Mouse (Mus musculus) neural tube, embryonic 13.5 days (tissue): Measurements from ENCODE around the gene Akr1cl. TPM values are rescaled to one million over a fixed set of nuclear protein-coding genes. Genes with fewer than 3 reads are reported as not detected.

Experiments used
- ATAC-seq: fragments of 200-750 bp; cut with Nextera tagmentation; 2 replicates; pipeline ENCODE4 v1.8.0; 2017; ENCODE audit warnings: low read depth, mild to moderate bottlenecking, moderate TSS enrichment, moderate library complexity
- H3K27ac ChIP-seq: fragments of 300-500 bp; sonication (generic); replicated peaks from 2 replicates; pipeline ENCODE4 v1.5.1; 2015; ENCODE audit warnings: moderate library complexity, mild to moderate bottlenecking, inconsistent platforms
- H3K27me3 ChIP-seq: fragments of 300-500 bp; sonication (generic); 2 replicates; pipeline ENCODE4 v1.6.1; 2015; ENCODE audit warnings: mild to moderate bottlenecking, inconsistent platforms
- H3K36me3 ChIP-seq: fragments of 300-500 bp; sonication (generic); 2 replicates; pipeline ENCODE4 v1.6.1; 2015; ENCODE audit warnings: mild to moderate bottlenecking, inconsistent platforms
- H3K4me1 ChIP-seq: fragments of 300-500 bp; sonication (generic); replicated peaks from 2 replicates; pipeline ENCODE4 v1.6.1; 2015; ENCODE audit warnings: inconsistent platforms
- H3K4me2 ChIP-seq: fragments of 300-500 bp; sonication (generic); 2 replicates; pipeline ENCODE4 v1.6.1; 2015; ENCODE audit warnings: inconsistent platforms, mild to moderate bottlenecking, moderate library complexity
- H3K4me3 ChIP-seq: fragments of 300-500 bp; sonication (generic); 2 replicates; pipeline ENCODE4 v1.5.1; 2015; ENCODE audit warnings: mild to moderate bottlenecking, inconsistent platforms
- H3K9ac ChIP-seq: fragments of 300-500 bp; sonication (generic); 2 replicates; pipeline ENCODE4 v1.6.1; 2015; ENCODE audit warnings: moderate library complexity, mild to moderate bottlenecking, inconsistent platforms
- H3K9me3 ChIP-seq: fragments of 300-500 bp; sonication (generic); 2 replicates; pipeline ENCODE4 v1.6.1; 2016; ENCODE audit warnings: inconsistent platforms
- WGBS: fragments of 180-500 bp; shearing (Covaris S2); methylation state at CpG from one replicate; pipeline ENCODE4 v1.1.7; 2015; 5-methylcytosine and 5-hydroxymethylcytosine counted together
- polyA plus RNA-seq: library from polyadenylated mRNA; unstranded; fragments of >200 nt; fragmentation: Nextera tagmentation; extraction: Ambion mirVana; gene quantifications from 2 replicates; pipeline ENCODE4 v1.2.1, GENCODE M21; 2015

The Akr1cl gene
- polyA plus RNA-seq, 1 experiment from 2014 or later: 0.21 TPM

GRCm38 (mm10) chr1:64983247-64983646 is 49.3 kb downstream of the Akr1cl start:
- Histone ChIP-seq H3K4me1 (peaks cover 3% of the 10 kb centered on the region), H3K9me3 (no peaks in the 10 kb centered on the region), H3K4me2 (no peak overlapping the region), H3K27me3 (no peaks in the 10 kb centered on the region), H3K4me3 (no peak overlapping the region), H3K36me3 (no peaks in the 10 kb centered on the region), H3K27ac (no peak overlapping the region), H3K9ac (no peak overlapping the region)
- no peak for ATAC-seq
- WGBS: 87% methylated on average over 3 of the region's 3 CpGs

GRCm38 (mm10) chr1:64978321-64978799 is 54.2 kb downstream of the Akr1cl start:
- Histone ChIP-seq H3K27ac (0 out of 2 replicates have a peak overlapping the region, but pooled peaks have one; percentile 24), H3K9me3 (no peaks in the 10 kb centered on the region), H3K27me3 (no peaks in the 10 kb centered on the region), H3K9ac (no peak overlapping the region), H3K4me1 (peaks cover 27% of the 10 kb centered on the region), H3K4me3 (no peak overlapping the region), H3K36me3 (no peaks in the 10 kb centered on the region), H3K4me2 (no peak overlapping the region)
- WGBS: 57% methylated on average over 7 of the region's 7 CpGs
- ATAC-seq: peak; percentile 91

GRCm38 (mm10) chr1:64975346-64975745 is 57.2 kb downstream of the Akr1cl start:
- Histone ChIP-seq H3K9me3 (no peaks in the 10 kb centered on the region), H3K4me2 (peak overlapping the region; percentile 11; the same call in 1 of the 2 replicates), H3K9ac (no peak overlapping the region), H3K4me1 (peaks cover 27% of the 10 kb centered on the region), H3K36me3 (no peaks in the 10 kb centered on the region), H3K4me3 (no peak overlapping the region), H3K27me3 (no peaks in the 10 kb centered on the region), H3K27ac (0 out of 2 replicates have a peak overlapping the region, but pooled peaks have one; percentile 42)
- WGBS: 5% methylated on average over 7 of the region's 7 CpGs
- peak; percentile 67 for ATAC-seq

GRCm38 (mm10) chr1:64970685-64971084 is 61.9 kb downstream of the Akr1cl start:
- H3K4me3 ChIP-seq: no peak overlapping the region
- no peak for ATAC-seq
- H3K27me3 ChIP-seq: no peaks in the 10 kb centered on the region
- no peak overlapping the region for H3K9ac ChIP-seq
- H3K4me2 ChIP-seq: no peak overlapping the region
- no peaks in the 10 kb centered on the region for H3K9me3 ChIP-seq
- H3K4me1 ChIP-seq: peaks cover 13% of the 10 kb centered on the region
- H3K36me3 ChIP-seq: no peaks in the 10 kb centered on the region
- WGBS: 75% methylated on average over 5 of the region's 5 CpGs
- no peak overlapping the region for H3K27ac ChIP-seq

Other genes with a start within 250 kb of the Akr1cl start
- gene Plekhm3, start 75.9 kb downstream of the Akr1cl start, polyA plus RNA-seq: 9.8 and 13.7 TPM in 2 replicates
- not detected in 2 replicates for gene Cryge, start 18.4 kb upstream of the Akr1cl start, polyA plus RNA-seq
- gene Crygd, start 30.7 kb upstream of the Akr1cl start, polyA plus RNA-seq: not detected in 2 replicates
- gene Crygc, start 40.9 kb upstream of the Akr1cl start, polyA plus RNA-seq: not detected in 2 replicates
- gene Crygb, start 49.5 kb upstream of the Akr1cl start, polyA plus RNA-seq: 0.77 TPM in 1 of 2 replicates, not detected in the other
- gene Cryga, start 70.6 kb upstream of the Akr1cl start, polyA plus RNA-seq: not detected in 2 replicates
- not detected in 2 replicates for gene Gm28845, start 86.8 kb upstream of the Akr1cl start, polyA plus RNA-seq
- 0.34 and 0.38 TPM in 2 replicates for gene D630023F18Rik, start 90.5 kb upstream of the Akr1cl start, polyA plus RNA-seq
- 473 and 478 TPM in 2 replicates for gene Idh1, start 153.7 kb upstream of the Akr1cl start, polyA plus RNA-seq
- gene Pikfyve, start 153.9 kb upstream of the Akr1cl start, polyA plus RNA-seq: 10.6 and 11.4 TPM in 2 replicates
- 2.5 and 3.4 TPM in 2 replicates for gene Pth2r, start 249.3 kb upstream of the Akr1cl start, polyA plus RNA-seq